Mouse (Mus musculus) neural tube, embryonic 10.5 days (tissue): Measurements from ENCODE around the gene Fam166b.

Experiments used
- DNase-seq: peaks from one replicate; pipeline ENCODE4 v3.0.0-alpha.2; 2017; ENCODE audit warnings: low spot score; ENCODE audit errors: extremely low spot score

Gene Fam166b

DNA sequence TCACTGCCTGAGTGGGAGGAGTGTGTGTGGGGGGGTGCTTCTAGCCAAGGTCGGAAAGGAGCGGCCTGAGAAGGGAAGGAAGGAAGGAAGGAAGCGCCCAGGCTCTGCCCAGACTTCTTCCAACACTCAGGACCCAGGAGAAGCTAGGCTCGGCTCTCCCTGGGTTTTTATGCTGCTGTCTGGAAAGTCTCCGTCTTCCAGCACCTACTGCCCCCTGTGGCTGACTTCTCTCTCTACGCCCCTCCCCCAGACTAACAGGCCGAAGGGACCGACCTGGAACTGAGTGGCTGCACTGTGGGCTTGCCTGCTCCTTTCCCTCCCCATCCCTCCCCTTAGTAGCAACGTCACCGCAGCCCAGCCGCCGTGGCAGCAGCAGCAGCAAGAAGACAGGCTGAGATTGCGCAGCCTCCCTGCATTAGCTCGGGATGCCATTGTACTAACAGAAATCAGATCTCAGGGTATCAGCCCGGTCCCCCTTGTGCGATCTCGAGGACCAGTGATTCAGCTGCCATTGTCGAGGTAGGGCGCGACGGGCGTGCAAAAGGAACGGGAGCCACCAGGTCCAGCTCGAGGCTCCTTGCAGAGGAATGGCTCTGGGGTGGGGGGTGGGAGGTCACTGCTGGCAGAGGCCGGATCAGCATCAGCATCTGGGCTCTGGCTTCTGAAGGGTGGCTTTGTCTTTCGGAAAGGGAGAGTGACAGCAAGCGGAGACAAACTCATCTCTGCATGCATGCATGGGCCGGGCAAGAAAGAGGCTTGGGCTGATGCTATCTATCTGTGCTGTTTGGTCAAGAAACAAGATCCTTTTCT is 22.6 kb downstream of the Fam166b start:
- peak; percentile 81 for DNase-seq

DNA sequence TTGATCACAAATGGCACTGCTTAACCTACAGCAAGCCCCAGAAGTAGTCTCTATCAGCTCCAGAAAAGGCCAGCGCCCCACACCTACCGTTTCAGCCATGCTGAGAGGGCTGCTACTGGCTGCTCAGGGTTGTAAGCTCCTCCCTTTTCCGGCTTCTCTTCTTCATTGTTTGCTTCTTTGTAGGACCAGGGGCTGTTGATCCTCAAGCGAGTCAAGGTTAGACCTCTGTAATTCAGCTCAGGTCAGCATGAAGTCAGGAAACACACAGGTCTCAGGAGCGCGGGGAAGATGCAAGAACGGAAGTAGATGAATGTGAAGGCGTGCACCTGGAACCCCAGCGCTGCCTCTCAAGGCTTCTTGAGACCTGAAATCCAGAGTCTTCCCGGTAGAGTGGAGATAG is 24.2 kb downstream of the Fam166b start:
- no peak for DNase-seq

DNA sequence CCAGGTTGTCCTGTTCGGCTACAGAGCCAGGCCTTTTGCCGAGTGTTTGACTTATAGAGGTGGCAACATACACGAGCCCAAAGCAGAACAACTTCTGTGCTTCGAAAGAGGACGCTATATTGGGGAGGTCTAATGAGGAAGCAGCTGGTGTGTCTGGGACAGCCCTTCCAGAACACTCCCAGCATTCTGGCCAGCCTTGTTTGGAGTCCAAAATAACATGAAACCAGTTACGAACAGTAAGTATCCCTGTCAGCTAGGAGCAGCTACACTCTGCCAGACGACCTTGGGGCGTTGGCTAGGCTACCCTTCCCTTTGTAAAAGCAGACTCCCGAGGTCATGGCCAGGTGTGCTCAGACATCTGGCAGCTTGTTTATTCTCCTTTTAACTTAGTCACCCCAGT is 26.7 kb downstream of the Fam166b start:
- no peak for DNase-seq

DNA sequence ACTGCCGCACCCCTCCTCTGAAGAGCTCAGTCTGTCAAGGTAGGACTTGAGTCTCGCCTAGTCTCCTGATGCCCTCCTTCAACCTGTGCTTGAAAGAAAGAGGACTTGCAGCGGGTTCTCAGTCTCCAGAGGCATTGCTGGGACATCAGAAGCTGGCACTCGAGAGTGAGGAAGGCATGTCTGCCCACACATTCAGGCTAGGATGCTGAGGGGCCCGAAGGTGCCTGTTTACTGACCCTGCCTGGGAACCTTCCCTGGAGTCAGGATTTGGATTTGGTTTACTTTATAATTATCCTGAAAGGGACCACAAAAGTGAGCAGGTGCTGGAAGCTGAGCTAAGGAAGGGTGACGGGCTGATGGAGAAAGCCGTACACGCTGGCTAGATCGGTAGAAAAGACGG is 27.4 kb downstream of the Fam166b start:
- DNase-seq: no peak

DNA sequence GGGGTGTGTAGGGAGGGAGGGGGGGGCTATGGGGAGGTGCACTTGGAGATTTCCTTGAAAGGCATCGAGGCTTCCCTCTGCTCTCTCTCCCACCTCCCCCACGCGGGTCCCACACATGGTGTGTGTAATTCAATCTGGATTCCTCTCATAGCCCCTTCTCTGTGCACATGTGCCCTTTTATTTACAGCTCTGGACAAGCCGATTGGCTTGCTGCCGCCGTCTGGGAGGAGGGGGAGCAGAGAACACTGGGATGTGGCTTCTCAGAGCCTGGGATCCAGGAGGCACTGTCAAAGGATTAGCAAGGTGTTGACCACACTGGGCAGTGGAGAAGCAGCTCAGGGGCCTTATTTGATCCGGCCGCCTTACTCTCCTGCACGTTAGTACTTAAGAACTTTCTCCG is 28.0 kb downstream of the Fam166b start:
- peak; percentile 36 for DNase-seq

DNA sequence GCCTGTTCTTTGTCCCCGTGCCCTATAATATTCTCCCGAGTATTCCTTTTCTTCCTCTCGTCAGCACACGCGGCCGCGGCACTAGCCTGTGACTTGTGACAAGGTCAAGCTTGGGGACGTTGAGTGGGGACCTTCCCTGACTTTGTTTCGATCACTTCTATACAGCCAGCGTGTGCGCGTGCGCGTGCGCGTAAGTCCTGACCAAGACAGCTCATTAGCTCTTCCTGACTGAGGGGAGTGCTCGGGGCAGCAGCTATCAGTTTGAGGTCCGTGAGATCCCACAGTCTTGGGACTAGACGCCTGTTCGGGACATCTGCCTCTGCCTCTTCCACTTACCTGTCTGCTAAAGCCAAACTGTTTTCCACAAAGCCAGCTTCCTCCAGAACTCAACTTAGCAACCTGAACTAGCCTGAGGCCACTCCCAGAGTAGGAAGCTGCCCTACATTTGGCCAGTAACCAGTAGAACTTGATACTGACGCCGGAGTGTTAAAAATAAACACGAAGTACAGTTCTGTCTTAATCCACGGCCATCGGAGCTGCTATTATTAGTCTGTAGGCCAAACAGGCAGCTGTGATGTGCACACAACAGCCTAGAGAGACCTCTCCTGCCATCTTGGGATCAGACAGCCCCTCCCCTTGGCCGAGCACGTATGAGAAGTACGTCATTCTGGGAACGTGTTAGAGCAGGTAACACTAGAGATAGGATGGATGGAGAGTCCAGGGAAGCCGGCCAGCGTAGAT is 29.4 kb downstream of the Fam166b start:
- no peak for DNase-seq

DNA sequence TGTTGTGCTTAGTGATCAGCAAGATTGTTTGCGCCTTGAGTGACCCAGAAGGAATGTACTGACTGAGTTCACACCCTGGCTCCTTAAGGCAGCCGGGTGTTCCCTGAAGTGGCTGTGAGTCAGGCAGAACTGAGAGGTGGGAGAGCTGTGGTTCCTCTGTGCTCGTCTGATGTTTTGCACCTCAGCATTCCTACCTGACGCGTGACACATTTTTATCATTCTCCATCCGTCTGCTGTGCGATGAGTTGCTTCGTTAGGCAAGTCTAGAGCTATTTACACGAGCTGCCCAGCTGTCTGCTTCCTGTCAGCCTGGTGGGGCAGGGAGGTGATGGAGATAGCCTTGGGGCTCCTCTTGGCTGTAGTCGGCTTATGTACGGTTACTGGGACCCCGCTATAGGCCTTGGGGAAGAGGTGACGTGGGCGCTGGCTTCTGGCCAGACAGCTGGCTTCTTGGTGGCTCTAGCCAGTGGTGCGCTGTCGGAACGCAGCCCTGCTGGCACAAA is 30.1 kb downstream of the Fam166b start:
- DNase-seq: no peak

DNA sequence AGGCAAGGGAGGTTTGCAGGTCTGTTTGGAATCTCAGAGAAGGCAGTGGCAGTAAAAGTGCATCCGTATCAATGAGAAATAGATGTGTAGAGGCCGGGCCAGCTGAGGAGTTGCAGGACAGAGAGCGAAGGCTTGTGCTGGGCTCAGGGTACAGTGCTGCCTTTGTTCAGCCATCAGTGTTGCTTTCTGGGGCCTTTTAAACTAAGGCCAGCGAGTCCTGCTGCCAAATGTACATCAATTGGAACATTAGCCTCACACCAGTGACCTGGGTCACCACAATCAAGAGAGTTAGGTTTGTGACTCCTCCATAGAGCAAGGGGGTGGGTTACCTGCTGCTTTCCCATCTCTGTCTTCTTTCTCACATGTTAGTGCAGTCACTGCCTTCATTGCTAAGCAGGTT is 30.9 kb downstream of the Fam166b start:
- no peak for DNase-seq

DNA sequence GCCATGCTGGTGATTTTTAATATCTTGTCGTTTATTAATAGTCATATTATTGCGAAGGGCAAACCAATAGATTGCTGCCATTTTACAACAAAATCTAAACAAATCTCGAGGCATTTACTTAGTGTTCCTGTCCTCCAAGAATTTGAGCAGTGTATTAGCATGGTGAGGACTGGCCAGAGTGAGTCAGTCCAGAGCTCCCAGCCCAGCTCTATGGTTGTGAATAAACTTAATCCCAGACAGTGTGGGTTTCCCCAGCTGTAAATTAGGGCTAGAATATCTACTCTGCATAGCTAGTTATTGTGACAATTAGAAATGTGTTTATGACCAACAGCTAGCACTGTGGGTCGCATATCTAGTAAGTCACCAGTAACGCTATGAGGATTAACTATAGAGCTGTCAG is 32.6 kb downstream of the Fam166b start:
- no peak for DNase-seq

DNA sequence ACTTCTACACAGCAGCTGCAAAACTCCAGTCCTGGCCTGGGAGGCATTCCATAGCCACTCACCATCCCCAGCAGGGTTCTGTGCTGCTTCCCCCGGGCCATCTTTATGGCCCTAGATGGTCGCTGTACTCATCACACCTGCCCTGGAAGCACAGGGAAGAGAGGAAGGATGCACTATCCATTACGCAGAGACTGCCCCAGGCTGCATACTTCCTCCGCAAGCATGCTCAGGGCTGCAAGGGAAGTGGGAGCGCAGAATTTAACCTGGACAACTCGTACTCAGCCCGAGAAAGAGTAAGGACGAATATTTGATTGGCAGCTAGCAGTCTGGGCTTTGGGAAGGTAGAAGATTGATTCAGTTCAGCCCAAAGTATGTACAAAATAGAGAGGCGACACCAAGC is 33.1 kb downstream of the Fam166b start:
- no peak for DNase-seq

DNA sequence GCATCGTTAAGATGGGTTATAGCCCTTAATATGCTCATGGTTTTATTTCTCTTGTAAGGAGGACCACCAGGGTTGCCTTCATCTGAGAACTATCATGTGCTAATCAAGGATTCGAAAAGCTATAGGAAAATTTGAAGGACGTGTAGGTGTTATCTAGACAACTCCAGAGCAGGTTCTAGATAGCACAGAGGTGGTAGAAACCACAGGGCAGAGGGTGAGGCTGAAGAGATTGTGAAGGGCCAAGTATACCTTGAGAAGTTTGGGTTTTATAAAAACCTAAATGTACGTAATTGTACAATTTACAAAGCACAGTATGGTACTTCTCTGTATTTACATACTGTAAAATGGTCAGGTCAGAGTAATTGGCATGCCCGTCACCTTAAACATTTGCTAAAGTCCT is 33.8 kb downstream of the Fam166b start:
- no peak for DNase-seq

DNA sequence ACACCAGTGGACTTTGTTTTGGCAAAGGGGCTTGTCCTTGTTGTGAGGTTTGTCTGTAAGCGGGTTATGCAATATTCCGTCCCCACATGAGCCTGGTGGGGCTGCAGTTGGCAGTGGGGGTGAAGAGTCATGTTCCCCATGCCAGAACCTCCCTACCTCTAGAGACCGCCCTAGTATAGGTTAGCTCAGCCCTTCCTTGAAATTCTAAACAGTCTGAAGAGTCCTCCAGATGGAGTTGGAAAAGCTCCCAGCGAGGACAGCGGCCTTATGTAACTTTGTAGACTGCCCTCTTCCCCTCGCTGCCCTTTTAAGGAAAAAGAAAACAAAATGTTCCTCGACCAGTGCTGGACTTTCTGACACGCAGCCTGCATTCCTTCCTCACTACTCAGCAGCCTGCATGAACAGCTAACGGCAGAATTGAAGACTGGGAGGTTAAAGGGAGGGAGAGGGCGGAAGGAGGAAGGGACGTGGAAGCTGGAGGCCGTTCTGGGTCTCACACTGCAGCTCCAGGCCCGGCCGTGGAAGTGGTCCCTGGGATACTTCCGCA is 34.5 kb downstream of the Fam166b start:
- DNase-seq: peak; percentile 37

DNA sequence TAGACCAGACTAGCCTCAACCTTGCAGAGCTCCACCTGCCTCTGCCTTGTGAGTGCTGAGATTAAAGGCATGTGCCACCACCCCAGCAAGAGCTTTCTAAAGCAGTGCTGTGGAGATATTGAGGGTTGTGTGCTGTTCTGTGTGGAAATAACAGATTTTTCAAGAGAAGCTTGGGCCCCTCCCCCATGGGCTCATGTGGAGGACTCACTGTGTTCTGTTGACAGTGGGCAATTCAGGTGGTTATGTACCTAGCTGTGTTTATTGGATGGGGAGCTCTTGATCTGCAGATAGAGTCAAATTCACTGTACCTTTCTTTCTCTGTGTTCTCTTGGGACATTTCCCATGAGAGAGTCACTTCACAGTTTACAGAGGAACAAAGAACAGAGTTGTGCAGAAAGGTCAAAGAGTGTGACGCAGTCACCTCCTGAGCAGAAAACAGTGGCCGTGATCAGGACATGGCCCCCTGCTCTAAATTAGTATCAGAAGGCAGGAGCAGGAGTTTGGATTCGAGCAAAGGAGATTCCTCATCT is 37.3 kb downstream of the Fam166b start:
- no peak for DNase-seq

DNA sequence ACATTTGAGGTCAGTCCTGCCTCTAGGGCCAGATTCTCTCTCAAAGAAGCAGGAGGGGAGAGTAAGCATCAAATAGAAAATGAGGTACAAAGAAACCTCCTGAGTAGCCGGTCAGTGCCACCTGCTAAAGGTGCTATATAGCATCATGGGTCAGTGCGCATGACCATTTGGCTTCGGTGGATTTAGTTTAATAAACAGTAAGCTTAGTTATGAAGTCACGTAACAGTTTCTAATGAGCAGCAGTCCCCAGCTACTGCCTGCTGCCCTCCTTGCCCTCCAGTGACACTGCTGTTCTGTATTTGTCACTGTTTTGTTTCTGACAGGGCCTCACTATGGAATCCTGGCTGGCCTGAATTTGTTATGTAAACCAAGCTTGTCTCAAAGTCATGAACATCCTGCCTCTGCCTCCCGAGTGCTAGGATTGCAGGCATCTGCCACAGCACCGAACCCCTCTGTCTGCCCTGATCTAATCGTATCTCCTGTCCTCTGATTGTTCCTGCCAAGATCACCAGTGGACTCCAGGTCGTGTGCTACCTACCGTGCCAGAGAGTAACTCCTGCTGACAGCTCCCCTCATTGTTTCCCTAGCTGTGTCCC is 39.0 kb downstream of the Fam166b start:
- DNase-seq: no peak

DNA sequence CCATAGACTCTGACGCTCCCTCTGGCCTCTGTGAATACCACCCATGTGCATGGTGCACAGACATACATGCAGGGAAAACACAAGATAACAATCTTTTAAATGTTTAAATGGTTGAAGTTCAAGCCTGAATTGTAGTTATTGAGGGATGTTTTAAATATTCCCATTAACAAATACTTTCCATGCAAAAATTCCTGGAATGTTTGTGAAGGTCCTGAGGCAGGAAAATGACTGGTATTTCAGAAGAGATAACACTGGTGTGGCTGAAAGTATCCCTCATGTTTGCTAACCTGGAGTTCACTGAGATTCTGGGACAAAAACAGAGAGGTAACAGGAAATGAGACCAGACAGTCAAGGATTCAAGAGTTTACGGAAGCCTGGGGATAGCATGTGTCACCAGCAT is 39.5 kb downstream of the Fam166b start:
- no peak for DNase-seq

DNA sequence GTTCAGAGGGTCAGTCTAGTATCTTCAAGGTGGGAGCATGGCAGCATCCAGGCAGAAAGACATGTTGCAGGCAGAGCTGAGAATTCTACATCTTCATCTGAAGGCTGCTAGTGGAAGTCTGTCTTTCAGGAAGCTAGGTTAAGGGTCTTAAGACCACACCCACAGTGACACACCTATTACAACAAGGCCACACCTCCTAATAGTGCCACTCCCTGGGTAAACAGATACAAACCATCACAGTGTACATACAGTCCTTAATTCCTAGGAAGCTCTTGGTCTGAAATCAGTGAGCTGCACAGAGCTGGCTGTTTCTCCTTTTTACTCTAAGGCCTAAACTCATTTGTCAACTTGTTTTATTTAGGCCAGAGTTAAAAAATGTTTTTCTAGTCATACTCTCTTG is 42.0 kb downstream of the Fam166b start:
- DNase-seq: no peak

DNA sequence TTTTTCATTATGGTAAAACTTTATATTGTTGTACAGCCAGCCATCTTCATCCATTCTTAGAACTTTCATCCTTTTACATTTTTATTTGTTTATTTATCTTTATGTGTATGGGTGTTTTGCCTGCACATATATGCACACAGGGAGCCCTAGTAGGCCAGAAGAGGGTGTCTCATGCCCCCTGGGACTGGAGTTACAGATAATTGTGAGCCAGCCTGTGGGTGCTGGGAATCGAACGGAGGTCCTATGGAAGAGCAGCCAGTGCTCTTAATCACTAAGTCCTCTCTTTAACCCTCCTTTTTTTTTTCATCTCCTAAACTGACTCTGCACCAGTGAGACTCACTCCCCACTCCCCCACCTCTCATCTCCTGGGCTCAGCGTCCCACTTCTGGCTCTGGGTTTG is 44.4 kb downstream of the Fam166b start:
- no peak for DNase-seq

DNA sequence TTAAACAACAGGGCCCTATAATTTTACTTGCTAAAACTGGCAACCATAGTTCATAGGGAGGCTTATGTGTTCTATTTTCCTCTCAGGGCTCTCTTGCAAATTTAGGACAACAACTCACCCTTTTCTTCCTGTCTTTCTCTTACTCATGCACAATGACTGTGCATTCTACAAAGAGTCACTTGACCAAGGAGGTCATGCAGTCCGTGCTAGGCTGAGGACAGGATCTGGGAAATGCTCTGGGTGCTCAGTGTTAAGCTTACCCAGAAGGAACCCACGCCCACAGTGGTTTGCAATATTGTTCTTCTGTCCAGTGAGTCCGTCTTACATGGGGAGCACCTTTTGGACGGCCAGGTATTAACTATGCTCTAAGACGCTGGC is 44.9 kb downstream of the Fam166b start:
- no peak for DNase-seq

DNA sequence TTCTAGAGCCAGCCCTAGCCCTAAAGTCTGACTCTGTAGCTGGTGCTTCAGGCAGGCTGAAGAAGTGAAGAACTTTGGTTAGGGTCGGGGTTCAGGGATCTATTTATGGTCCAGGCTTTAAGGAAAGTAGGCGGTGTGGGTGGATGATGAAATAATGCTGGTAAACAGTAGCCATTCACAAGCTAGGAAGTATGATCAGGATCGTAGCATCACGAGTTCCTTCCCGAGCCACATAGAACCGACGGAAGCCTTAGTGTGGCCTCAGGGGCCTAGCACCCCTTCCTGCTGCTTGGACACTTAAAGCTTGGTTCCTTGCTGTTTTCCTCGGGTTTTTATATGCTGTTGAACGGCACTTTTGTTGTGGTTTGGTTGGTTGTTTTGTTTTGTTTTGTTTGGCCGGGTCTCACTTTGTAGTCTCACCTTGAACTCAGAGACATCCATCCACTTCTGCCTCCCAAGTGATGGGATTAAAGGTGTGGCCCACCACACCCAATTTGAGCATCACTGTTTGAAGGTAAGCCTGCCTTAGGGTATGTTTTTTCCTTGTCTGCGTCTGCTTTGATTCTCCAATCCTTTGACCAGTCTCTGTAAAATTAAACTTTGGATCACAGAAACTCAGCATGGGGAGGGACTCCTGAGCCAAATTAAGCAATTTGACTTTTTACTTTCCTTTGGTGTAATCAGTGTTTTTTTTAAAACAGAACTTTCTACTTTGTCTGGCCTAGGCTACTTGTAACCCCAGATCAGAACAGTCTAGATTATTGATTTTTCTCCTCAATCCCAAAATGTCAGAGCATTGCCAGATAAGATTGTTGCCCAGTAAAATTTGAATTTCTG is 45.5 kb downstream of the Fam166b start:
- DNase-seq: no peak

DNA sequence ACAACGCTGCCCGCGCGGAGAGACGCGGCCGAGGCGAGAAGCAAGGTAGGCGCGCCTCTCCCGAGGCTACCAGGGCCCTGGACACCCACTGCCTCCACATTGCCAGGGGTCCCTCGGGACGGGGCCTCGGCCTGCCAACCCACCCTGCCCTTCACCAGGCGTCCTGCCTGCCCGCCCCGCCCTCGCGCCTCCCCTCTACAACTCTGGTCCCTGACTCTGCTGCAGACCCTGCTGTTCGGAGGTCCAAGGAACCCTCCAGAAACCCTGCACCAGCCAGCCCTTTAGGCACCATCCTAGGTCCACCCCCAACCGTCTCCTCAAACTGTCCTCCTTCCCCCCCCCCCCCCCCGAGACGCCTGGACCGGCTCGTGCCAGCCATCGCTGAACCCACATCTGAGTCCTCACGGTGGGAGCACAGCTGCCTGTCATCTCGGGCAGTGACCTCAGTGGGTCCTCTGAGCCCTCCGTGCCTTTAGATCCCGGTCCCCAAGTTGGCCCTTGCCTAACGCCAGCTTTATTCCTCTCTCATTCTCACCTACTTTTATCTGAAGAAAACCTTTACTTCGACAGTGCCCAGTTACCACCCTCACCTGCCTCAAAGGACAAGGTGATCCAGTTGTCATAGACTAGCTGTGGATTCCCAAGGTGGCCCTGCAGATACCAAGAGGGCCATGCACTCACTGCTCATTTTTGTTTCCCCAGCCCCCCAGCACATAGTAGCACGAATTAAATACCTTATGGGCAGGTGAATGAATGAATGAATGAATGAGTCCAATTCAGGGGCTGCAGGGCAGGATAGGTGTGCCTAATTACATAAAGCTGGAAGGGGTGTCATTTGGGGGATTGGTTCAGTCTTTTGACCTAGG is 46.5 kb downstream of the Fam166b start:
- DNase-seq: no peak
